Mouse (Mus musculus): ENCODE results near the gene Morn4. TPM values are rescaled to one million over a fixed set of nuclear protein-coding genes. Genes with fewer than 3 reads are reported as not detected.

Gene Morn4
- polyA plus RNA-seq, 1 experiment from 2014 or later: 16.5 TPM

DNA sequence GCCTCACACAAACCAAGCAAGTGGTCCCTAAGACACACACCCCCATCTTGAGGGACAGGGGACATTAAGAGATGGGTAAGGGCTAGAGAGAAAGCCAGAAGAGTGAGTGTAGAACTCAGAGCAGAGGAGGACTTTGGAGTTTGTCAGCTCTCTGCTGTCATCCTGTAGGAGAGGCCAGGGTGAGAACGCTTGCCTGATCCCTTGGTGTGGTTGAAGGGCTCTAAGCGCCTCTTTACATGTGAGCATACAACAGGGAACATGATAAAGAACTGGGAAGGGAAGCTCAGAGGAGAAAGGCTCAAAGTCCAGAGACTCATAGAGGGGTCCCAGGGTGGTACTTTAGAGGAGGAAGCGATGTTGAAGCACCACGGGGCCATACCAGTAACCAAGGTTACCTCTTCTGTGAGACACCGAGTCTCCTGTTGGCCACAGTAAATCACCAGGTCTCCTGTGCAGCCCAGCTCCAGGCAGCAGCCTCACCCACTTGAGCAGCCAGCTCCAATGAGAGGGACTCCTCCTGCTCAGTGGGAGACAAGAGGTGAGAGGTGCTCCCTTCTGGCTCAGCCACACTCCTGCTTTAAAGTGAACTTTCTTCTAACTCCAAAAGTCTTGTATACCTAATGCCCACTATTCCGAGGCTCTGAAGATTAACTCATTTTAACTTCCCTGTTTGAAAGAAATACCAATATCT is 29.3 kb downstream of the Morn4 start:
- Histone ChIP-seq H3K4me1 (replicated peaks) (no peaks in the 10 kb centered on the region), H3K36me3 (no peaks in the 10 kb centered on the region), H3K9me3 (no peaks in the 10 kb centered on the region), H3K4me3 (replicated peaks) (no peak overlapping the region), H3K4me2 (replicated peaks) (no peak overlapping the region), H3K27me3 (replicated peaks) (no peaks in the 10 kb centered on the region), H3K9ac (no peak overlapping the region), H3K27ac (no peak overlapping the region)
- peak; percentile 52; the same call in 1 of the 2 replicates for ATAC-seq
- WGBS: 68% methylated on average over 6 of the region's 6 CpGs

DNA sequence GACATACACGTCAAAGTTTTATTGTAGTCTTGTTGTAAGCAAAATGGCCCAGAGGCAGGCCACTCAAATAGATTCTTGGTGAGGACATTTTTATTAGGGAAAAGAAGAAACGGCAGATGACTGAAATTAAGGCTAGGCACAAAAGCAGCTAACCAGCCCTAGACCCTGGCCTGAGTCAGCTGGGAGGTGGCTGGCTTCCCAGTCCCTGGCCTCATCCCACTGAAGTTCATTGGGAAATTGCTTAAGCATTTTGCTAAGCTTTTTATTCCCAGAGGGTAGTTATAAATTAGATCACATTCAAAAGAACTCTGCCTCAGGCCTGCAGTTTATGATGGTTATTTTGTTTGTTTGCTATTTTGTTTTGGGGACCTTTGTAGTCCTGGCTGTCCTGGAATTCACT is 30.3 kb downstream of the Morn4 start:
- no peak overlapping the region for H3K27ac ChIP-seq
- H3K4me1 ChIP-seq (replicated peaks): no peaks in the 10 kb centered on the region
- ATAC-seq: no peak
- H3K9me3 ChIP-seq: no peaks in the 10 kb centered on the region
- WGBS: 75% methylated on average over 2 of the region's 2 CpGs
- no peak overlapping the region for H3K4me3 ChIP-seq (replicated peaks)
- no peak overlapping the region for H3K9ac ChIP-seq
- H3K36me3 ChIP-seq: no peaks in the 10 kb centered on the region
- no peaks in the 10 kb centered on the region for H3K27me3 ChIP-seq (replicated peaks)
- no peak overlapping the region for H3K4me2 ChIP-seq (replicated peaks)

DNA sequence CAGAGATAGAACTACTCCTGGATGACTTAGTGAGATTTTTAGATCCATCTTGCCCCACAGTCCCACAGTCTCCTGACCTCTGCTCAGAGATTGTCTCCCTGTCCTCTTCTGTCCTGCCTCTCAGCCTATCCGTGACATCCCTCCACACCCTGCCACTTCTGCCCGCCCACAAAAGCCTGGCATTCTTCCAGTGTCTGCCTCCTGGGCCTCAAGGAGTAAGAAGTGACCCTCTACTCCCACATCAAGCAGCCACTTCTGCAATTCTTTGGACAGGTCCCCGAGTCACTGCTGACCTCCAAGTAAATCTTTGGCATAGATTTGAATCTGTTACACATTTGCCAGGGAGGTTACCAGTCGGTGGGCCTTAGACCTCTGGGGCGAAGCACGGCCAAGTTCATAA is 31.9 kb downstream of the Morn4 start:
- H3K36me3 ChIP-seq: no peaks in the 10 kb centered on the region
- H3K4me1 ChIP-seq (replicated peaks): no peaks in the 10 kb centered on the region
- no peak overlapping the region for H3K27ac ChIP-seq
- H3K4me3 ChIP-seq (replicated peaks): no peak overlapping the region
- no peak for ATAC-seq
- H3K27me3 ChIP-seq (replicated peaks): no peaks in the 10 kb centered on the region
- H3K9ac ChIP-seq: no peak overlapping the region
- WGBS: 71% methylated on average over 6 of the region's 6 CpGs
- H3K9me3 ChIP-seq: no peaks in the 10 kb centered on the region
- H3K4me2 ChIP-seq (replicated peaks): no peak overlapping the region

DNA sequence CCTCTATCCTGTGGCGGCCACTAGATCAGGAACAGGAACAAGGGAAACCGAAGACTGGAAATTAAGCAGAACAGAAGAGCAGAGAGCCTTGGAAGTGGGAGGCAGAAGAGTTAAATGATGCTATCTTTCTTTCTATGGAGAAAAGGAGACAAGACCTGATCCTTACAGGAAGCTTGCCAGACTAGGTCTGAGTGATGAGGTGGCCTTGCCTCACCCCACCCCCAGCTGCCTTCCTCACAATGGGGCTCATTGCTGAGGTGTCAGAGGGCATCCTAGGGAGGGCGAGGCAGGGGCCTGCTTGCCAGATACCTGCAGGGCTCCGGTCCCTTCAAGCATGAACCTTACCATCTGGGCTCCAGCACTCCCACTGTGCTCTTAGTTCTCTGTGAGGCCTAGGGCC is 34.2 kb downstream of the Morn4 start, which contains the start of gene 4933411K16Rik:
Gene 4933411K16Rik, plus strand, starts transcription at position 301 of the 400 bp plus-strand sequence.
- ATAC-seq: no peak
- WGBS: 73% methylated on average over 4 of the region's 4 CpGs

DNA sequence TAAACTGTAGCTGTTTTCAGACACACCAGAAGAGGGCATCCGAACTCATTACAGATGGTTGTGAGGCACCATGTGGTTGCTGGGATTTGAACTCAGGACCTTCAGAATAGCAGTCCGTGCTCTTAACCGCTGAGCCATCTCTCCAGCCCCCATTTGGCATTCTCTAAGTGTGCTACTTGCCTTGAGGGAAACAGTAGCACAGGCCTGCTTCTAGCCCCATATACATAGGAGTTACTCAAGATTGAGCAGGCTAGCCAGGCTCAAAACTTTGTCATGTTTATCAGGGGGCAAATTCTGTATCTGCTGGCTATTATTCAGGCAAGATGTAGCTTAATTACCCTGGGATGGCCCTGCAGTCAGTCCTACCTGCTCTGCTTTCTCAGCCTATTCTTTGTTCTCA is 34.8 kb downstream of the Morn4 start:
- no peak overlapping the region for H3K27ac ChIP-seq
- H3K9me3 ChIP-seq: no peaks in the 10 kb centered on the region
- no peak overlapping the region for H3K9ac ChIP-seq
- H3K27me3 ChIP-seq (replicated peaks): no peaks in the 10 kb centered on the region
- H3K4me3 ChIP-seq (replicated peaks): no peak overlapping the region
- WGBS: 88% methylated on average over 3 of the region's 3 CpGs
- no peaks in the 10 kb centered on the region for H3K36me3 ChIP-seq
- no peak for ATAC-seq
- no peak overlapping the region for H3K4me2 ChIP-seq (replicated peaks)
- H3K4me1 ChIP-seq (replicated peaks): no peaks in the 10 kb centered on the region

More for the DNA sequence above, 34.2 kb downstream of the Morn4 start, which contains the start of gene 4933411K16Rik:
- Histone ChIP-seq H3K9ac (no peak within 1 kb of the TSS), H3K27me3 (replicated peaks) (no peaks in the 10 kb centered on the region), H3K4me2 (replicated peaks) (no peak within 1 kb of the TSS), H3K4me1 (replicated peaks) (no peaks in the 10 kb centered on the region), H3K27ac (no peak within 1 kb of the TSS), H3K9me3 (no peaks in the 10 kb centered on the region), H3K36me3 (no peaks in the 10 kb centered on the region), H3K4me3 (replicated peaks) (no peak within 1 kb of the TSS)

DNA sequence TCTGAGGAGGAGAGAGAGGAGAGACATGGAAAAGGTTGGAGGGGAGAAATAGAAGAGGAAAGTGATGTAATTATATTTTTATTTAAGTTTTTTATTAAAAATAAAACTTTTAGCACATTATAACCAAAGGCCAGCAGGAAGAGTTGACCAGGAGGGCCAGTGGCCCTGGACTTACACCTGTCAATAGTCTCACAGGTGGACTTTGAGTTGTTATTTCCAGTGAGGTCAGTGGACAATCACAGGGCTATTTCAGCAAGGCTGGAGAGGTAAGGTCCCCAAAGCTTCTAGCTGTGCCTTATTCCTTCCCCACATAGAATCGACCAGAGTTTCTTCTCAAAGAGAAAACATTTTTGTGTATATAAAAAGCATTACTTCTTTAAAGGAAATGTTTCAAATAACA is 35.9 kb downstream of the Morn4 start:
- no peak overlapping the region for H3K4me3 ChIP-seq (replicated peaks)
- no peak for ATAC-seq
- 93% methylated on average over 1 of the region's 1 CpGs for WGBS
- no peak overlapping the region for H3K4me2 ChIP-seq (replicated peaks)
- no peak overlapping the region for H3K27ac ChIP-seq
- no peaks in the 10 kb centered on the region for H3K9me3 ChIP-seq
- no peak overlapping the region for H3K9ac ChIP-seq
- peaks cover 8% of the 10 kb centered on the region for H3K4me1 ChIP-seq (replicated peaks)
- H3K36me3 ChIP-seq: no peaks in the 10 kb centered on the region
- H3K27me3 ChIP-seq (replicated peaks): no peaks in the 10 kb centered on the region

DNA sequence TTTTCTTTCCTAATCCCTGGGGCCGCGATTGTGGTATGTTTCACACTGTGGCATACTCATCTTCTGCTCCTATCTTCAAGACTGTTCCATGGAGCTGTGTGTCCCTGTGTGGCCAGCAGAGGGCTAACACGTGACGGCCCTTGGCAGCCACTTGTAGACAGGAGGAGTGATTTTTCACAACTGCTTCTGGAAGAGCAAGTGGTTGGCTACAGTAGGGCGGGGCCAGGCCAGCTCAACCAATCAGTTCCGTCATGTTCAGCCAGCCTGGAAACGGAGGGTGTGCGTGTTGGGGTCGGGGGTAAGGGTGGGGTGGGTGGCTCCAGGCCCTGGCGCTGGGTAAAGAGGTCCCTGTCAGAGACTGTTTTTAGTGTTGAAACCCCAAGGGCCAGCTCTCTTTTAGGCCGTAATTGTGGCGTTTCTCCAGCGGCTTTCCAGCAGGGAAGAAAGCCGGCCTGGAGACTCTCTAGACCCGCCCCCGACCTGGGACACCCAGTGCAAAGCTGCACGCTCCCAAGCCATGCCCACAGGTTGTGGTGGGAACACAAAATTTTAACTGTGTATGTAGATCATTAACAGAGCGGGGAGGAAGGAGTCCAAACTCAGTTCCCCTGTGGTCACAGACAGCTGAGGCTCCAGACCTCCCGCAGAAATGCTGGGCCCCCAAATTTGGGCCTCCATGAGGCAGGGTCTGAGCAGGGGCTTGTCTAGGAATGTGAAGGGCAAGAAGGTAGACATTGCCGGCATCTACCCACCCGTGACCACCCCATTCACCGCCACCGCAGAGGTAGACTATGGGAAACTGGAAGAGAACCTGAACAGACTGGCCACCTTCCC is 40.7 kb downstream of the Morn4 start, which contains the start of gene Hoga1:
Gene Hoga1, plus strand, starts transcription at position 342 of the 834 bp plus-strand sequence.
- peak within 1 kb of the TSS; percentile 38 for H3K4me3 ChIP-seq (replicated peaks)
- no peaks in the 10 kb centered on the region for H3K9me3 ChIP-seq
- peaks cover 8% of the 10 kb centered on the region for H3K4me1 ChIP-seq (replicated peaks)
- peak; percentile 97 for ATAC-seq
- no peaks in the 10 kb centered on the region for H3K36me3 ChIP-seq
- no peak within 1 kb of the TSS for H3K27ac ChIP-seq
- peak within 1 kb of the TSS; percentile 64 for H3K4me2 ChIP-seq (replicated peaks)
- WGBS: 18% methylated on average over 23 of the region's 23 CpGs
- H3K9ac ChIP-seq: peak within 1 kb of the TSS; percentile 21
- no peaks in the 10 kb centered on the region for H3K27me3 ChIP-seq (replicated peaks)

DNA sequence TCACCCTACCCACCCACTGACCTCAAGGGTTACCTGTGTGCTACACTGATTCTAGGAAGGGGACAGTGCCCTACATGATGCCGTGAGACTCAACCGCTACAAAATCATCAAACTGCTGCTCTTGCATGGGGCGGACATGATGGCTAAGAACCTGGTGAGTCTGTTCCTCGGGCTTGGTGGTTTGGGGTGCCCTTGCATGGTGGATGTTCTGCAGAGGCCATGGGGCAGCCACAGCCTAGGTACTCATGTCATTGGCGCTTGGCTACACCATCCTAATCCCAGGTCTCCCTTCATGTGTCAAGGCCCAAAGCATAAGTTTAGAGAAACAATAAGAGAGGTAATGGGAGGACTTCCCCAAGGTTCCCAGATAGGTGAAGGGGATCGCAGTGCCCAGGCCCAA is 42.2 kb downstream of the Morn4 start:
- Histone ChIP-seq H3K9me3 (no peaks in the 10 kb centered on the region), H3K27ac (no peak overlapping the region), H3K36me3 (no peaks in the 10 kb centered on the region), H3K9ac (no peak overlapping the region), H3K4me2 (replicated peaks) (no peak overlapping the region), H3K27me3 (replicated peaks) (no peaks in the 10 kb centered on the region), H3K4me1 (replicated peaks) (peaks cover 8% of the 10 kb centered on the region), H3K4me3 (replicated peaks) (no peak overlapping the region)
- no peak for ATAC-seq
- WGBS: 94% methylated on average over 6 of the region's 6 CpGs

DNA sequence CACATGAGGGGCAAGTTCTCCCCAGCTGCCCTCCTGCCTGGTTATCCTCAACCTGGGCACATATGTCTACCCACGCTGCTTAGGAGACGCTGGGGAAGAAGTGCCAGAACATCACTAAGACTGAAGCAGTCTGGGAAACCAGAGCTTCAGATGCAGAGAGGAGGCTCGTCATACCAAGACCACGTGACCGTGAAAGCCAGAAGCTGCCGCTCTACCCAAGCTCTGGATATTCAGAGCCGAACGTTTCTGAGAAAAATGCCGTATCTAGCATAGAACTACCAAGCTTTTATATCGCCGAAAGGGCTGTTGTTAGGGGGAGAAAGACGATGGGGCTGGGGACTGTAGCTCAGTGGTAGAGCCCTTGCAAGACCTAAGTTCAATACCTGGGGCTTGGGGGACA is 47.8 kb downstream of the Morn4 start:
- no peak for ATAC-seq
- Histone ChIP-seq H3K27me3 (replicated peaks) (no peaks in the 10 kb centered on the region; the same call in 1 of the 2 replicates), H3K9me3 (no peaks in the 10 kb centered on the region), H3K4me1 (replicated peaks) (peaks cover 9% of the 10 kb centered on the region; the same call in 1 of the 2 replicates), H3K27ac (no peak overlapping the region), H3K4me2 (replicated peaks) (no peak overlapping the region), H3K9ac (no peak overlapping the region), H3K4me3 (replicated peaks) (no peak overlapping the region), H3K36me3 (0 out of 2 replicates have a peak, but pooled peaks cover 5% of the 10 kb centered on the region)
- 91% methylated on average over 12 of the region's 12 CpGs for WGBS

DNA sequence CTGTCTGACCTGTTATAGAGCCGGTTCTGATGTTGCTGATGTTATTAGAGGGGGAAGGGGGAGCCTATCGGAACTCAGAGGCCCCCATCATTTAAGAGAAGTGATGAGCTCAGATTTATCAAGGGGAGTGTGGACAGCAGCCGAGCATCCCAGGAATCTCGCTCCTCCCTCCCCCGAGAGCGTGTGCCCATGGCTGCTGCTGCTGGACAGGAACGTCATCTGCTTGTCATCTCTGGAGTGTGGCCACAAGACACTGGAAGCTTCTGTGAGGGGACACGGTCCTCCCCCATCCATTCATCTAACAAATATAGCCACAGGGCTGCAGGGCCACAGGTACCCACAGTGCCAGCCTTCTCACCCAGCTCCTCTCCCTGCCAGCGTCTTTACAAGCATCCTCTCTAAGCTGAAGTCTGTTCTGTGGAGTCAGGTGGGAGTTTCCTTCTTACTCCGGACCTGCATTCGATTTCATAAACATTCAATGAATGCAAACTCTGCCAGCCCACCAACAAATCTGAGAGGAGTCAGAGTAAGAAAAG is 48.9 kb downstream of the Morn4 start:
- ATAC-seq: no peak
- Histone ChIP-seq H3K4me3 (replicated peaks) (no peak overlapping the region), H3K27me3 (replicated peaks) (no peaks in the 10 kb centered on the region; the same call in 1 of the 2 replicates), H3K9me3 (no peaks in the 10 kb centered on the region), H3K36me3 (0 out of 2 replicates have a peak, but pooled peaks cover 5% of the 10 kb centered on the region), H3K4me2 (replicated peaks) (no peak overlapping the region), H3K27ac (no peak overlapping the region), H3K4me1 (replicated peaks) (peaks cover 9% of the 10 kb centered on the region; the same call in 1 of the 2 replicates), H3K9ac (no peak overlapping the region)
- 55% methylated on average over 11 of the region's 11 CpGs for WGBS

DNA sequence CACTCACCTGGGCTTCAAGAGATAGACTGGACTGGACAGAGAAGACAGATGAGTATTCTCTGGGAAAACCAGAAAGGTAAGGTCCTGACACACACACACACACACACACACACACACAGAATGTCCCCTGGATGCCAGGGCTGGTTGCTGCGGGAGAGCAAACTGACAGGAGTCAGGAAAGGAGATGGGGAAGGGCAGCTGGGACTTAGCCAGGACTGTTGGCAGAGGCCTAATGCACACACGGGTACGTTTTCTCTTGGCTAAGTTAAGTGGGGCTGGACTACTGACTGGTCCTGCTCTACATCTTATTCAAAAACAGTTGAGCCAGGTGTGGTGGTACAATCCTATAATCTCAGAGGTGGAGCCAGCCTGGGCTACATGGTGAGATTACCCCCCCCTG is 49.8 kb downstream of the Morn4 start:
- H3K9ac ChIP-seq: no peak overlapping the region
- no peak for ATAC-seq
- whole genome bisulfite sequencing: 90% methylated on average over 3 of the region's 3 CpGs
- H3K4me1 ChIP-seq (replicated peaks): peaks cover 9% of the 10 kb centered on the region; the same call in 1 of the 2 replicates
- no peak overlapping the region for H3K4me3 ChIP-seq (replicated peaks)
- no peak overlapping the region for H3K27ac ChIP-seq
- H3K9me3 ChIP-seq: no peaks in the 10 kb centered on the region
- H3K27me3 ChIP-seq (replicated peaks): no peaks in the 10 kb centered on the region; the same call in 1 of the 2 replicates
- no peak overlapping the region for H3K4me2 ChIP-seq (replicated peaks)
- 0 out of 2 replicates have a peak, but pooled peaks cover 5% of the 10 kb centered on the region for H3K36me3 ChIP-seq
